Mouse (Mus musculus) midbrain, embryonic 16.5 days (tissue): Measurements from ENCODE around the gene Gm45713. TPM values are rescaled to one million over a fixed set of nuclear protein-coding genes. Genes with fewer than 3 reads are reported as not detected.
A peak's percentile ranks its signal among the peaks of the same experiment; 100 is the strongest.
"Not testable (repeated sequence)": the region's sequence is repeated elsewhere in the genome, so short reads cannot be mapped to it uniquely, and the experiment has no call there.

ENCODE experiments used
- ATAC-seq: fragments of 200-750 bp; cut with Nextera tagmentation; 2 replicates; pipeline ENCODE4 v1.8.0; 2017; ENCODE audit warnings: moderate TSS enrichment
- H3K27ac ChIP-seq: fragments of 300-500 bp; sonication (generic); 2 replicates; pipeline ENCODE4 v1.5.1; 2014; ENCODE audit warnings: mild to moderate bottlenecking, low read length, mixed read lengths
- H3K27me3 ChIP-seq: fragments of 300-500 bp; sonication (generic); 2 replicates; pipeline ENCODE4 v1.6.1; 2014; ENCODE audit warnings: low read depth, low read length, mixed read lengths; ENCODE audit not compliant: control insufficient read depth, insufficient read depth
- H3K36me3 ChIP-seq: fragments of 300-500 bp; sonication (generic); 2 replicates; pipeline ENCODE4 v1.6.1; 2014; ENCODE audit warnings: mild to moderate bottlenecking, low read length, moderate library complexity, mixed read lengths; ENCODE audit not compliant: control insufficient read depth, insufficient read depth
- H3K4me1 ChIP-seq: fragments of 300-500 bp; sonication (generic); 2 replicates; pipeline ENCODE4 v1.6.1; 2014; ENCODE audit warnings: mild to moderate bottlenecking, low read length, mixed read lengths; ENCODE audit not compliant: control insufficient read depth, insufficient read depth
- H3K4me2 ChIP-seq: fragments of 300-500 bp; sonication (generic); 2 replicates; pipeline ENCODE4 v1.6.1; 2014; ENCODE audit warnings: mild to moderate bottlenecking, low read length, mixed read lengths
- H3K4me3 ChIP-seq: fragments of 300-500 bp; sonication (generic); 2 replicates; pipeline ENCODE4 v1.5.1; 2014; ENCODE audit warnings: low read depth, mild to moderate bottlenecking, low read length, moderate library complexity, mixed read lengths
- H3K9ac ChIP-seq: fragments of 300-500 bp; sonication (generic); 2 replicates; pipeline ENCODE4 v1.6.1; 2014; ENCODE audit warnings: low read depth, low read length, mixed read lengths
- H3K9me3 ChIP-seq: fragments of 300-500 bp; sonication (generic); replicated peaks from 2 replicates; pipeline ENCODE4 v1.6.1; 2014; ENCODE audit warnings: mild to moderate bottlenecking, low read length, mixed read lengths; ENCODE audit not compliant: control insufficient read depth, poor library complexity, severe bottlenecking
- WGBS: fragments of 180-500 bp; shearing (Covaris S2); extraction: QIAGEN DNeasy Blood & Tissue Kit; methylation state at CpG from one replicate; pipeline ENCODE4 v1.1.7; 2014; 5-methylcytosine and 5-hydroxymethylcytosine counted together
- polyA plus RNA-seq: library from polyadenylated mRNA; unstranded; fragments of >200 nt; fragmentation: Nextera tagmentation; extraction: Ambion mirVana; gene quantifications from 2 replicates; pipeline ENCODE4 v1.2.1, GENCODE M21; 2015

The Gm45713 gene
- polyA plus RNA-seq, 1 experiment from 2014 or later = not detected

DNA sequence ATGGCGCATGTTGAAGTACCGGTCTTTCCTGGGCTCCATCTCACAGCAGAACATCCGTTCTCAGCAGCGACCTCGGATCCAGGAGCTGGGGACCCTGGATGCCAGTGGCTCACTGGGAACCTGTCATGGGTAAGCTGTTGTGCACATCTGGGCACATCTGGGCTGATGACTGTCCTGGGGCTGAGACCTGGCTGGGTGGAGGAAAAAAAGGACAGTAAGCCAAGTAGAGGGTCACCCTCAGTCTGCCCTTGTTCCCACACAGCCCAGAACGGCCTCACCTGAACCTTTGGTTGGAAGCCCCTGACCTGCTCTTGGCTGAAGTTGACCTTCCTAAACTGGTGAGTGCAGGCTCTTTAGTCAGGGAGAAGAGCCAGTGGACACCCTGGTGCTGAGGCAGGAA is 23.0 kb upstream of the Gm45713 start:
- Histone ChIP-seq H3K27ac (no peak overlapping the region), H3K4me1 (peaks cover 14% of the 10 kb centered on the region), H3K36me3 (peaks cover 13% of the 10 kb centered on the region), H3K9me3 (no peaks in the 10 kb centered on the region), H3K4me3 (no peak overlapping the region), H3K9ac (no peak overlapping the region), H3K4me2 (no peak overlapping the region), H3K27me3 (peaks cover 10% of the 10 kb centered on the region)
- 96% methylated on average over 6 of the region's 6 CpGs for WGBS
- no peak for ATAC-seq

GRCm38 (mm10) chr7:45157459-45157858 is 21.4 kb upstream of the Gm45713 start:
- Histone ChIP-seq H3K9me3 (no peaks in the 10 kb centered on the region), H3K4me2 (no peak overlapping the region), H3K27ac (no peak overlapping the region), H3K27me3 (no peaks in the 10 kb centered on the region), H3K36me3 (peaks cover 13% of the 10 kb centered on the region), H3K4me1 (peaks cover 15% of the 10 kb centered on the region), H3K9ac (no peak overlapping the region), H3K4me3 (no peak overlapping the region)
- no peak for ATAC-seq
- WGBS = 91% methylated on average over 14 of the region's 14 CpGs

GRCm38 (mm10) chr7:45156206-45156605 is 20.2 kb upstream of the Gm45713 start:
- H3K27me3 ChIP-seq = no peaks in the 10 kb centered on the region
- no peak overlapping the region for H3K4me3 ChIP-seq
- H3K4me2 ChIP-seq = no peak overlapping the region
- peaks cover 13% of the 10 kb centered on the region for H3K4me1 ChIP-seq
- peaks cover 13% of the 10 kb centered on the region for H3K36me3 ChIP-seq
- no peak overlapping the region for H3K9ac ChIP-seq
- no peaks in the 10 kb centered on the region for H3K9me3 ChIP-seq
- no peak for ATAC-seq
- H3K27ac ChIP-seq = no peak overlapping the region
- WGBS = 97% methylated on average over 15 of the region's 15 CpGs

- H3K4me3 ChIP-seq = no peak overlapping the region
- 81% methylated on average over 9 of the region's 9 CpGs for WGBS
- H3K9ac ChIP-seq = no peak overlapping the region
- no peaks in the 10 kb centered on the region for H3K9me3 ChIP-seq
- no peak overlapping the region for H3K27ac ChIP-seq
- H3K36me3 ChIP-seq = peaks cover 13% of the 10 kb centered on the region
- peak overlapping the region; percentile 57; the same call in 1 of the 2 replicates for H3K4me2 ChIP-seq
- H3K4me1 ChIP-seq = peaks cover 13% of the 10 kb centered on the region
- ATAC-seq = no peak
- H3K27me3 ChIP-seq = no peaks in the 10 kb centered on the region
These were observed 19.6 kb upstream of the Gm45713 start for GRCm38 (mm10) chr7:45155590-45155989.

DNA sequence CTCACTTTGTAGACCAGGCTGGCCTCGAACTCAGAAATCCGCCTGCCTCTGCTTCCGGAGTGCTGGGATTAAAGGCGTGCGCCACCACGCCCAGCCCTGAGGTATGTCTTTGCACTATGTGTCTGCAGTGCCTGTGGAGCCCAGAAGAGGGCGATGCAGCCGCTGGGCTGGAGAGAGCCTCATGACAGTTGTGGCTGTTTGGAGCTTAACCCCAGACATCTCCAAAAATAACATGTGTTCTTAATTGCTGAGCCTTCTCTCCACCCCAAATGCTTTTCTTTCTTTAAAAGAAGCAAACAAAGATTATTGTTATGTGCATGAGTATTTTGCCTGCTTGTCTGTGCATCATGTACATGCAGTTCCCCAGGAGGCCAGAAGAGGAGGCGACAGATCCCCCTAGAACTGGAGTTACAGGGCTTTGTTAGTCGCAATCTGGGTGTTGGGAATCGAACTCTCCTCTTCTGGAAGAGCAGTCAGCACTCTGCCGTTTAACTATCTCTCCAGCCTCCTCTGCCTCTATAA is 19.0 kb upstream of the Gm45713 start:
- H3K27ac ChIP-seq = peak overlapping the region; percentile 97
- peaks cover 13% of the 10 kb centered on the region for H3K4me1 ChIP-seq
- no peaks in the 10 kb centered on the region for H3K9me3 ChIP-seq
- H3K27me3 ChIP-seq = no peaks in the 10 kb centered on the region
- H3K9ac ChIP-seq = peak overlapping the region; percentile 33; the same call in 1 of the 2 replicates
- peak overlapping the region; percentile 57 for H3K4me2 ChIP-seq
- H3K4me3 ChIP-seq = peak overlapping the region; percentile 70
- peaks cover 9% of the 10 kb centered on the region for H3K36me3 ChIP-seq
- 78% methylated on average over 12 of the region's 12 CpGs for WGBS
- ATAC-seq = 0 out of 2 replicates have a peak, but pooled peaks have one; percentile 9

DNA sequence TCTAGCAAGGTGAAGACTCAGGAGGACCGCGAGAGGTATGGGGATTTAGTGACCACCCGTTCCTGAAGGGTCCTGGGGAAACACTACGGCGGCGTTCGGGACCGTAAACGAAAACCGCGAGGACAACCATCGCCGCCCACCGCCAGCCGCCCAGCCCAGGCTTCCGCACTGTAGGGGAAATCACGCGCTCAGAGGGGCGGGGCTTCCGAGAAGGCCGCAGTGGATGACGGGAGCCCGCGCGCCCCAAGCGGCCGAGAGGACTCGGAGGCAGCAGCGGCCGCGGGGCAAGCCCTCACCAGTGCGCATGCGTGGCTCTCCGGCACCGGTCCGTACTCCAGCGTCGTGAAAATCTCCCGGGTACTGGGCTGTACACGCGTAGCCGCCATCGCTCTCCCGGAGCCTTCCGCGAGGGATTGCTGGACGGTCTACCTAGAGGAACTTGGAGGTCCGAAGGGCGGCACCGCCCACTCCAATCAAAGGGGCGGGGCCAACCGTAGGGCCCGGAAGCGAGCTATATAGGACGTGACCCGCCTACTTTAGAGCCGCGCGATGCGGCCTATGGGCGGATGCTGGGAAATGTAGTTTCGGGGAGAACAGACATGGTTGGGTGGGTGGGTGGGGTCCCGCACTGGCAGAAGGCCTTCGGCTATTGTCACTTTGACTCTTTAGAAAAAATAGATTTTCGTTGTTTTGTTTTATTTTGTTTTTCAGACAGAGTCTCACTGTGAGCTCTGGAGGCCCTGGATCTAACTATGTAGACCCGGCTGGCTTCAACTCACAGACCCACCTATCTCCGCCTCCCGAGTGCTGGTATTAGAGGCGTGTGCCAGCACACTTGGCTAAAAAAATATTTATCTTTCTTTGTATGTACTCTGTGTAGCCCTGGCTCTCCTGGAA is 18.3 kb upstream of the Gm45713 start, which contains the start of the genes Pih1d1 and Aldh16a1:
Gene Pih1d1, plus strand, starts transcription at position 208 of the 897 bp plus-strand sequence.
Gene Aldh16a1, minus strand, starts transcription at position 489 of the 897 bp plus-strand sequence.
- Histone ChIP-seq H3K4me3 (peak within 1 kb of the TSS; percentile 70), H3K27me3 (no peaks in the 10 kb centered on the region), H3K4me2 (peak within 1 kb of the TSS; percentile 66), H3K9me3 (no peaks in the 10 kb centered on the region), H3K9ac (peak within 1 kb of the TSS; percentile 90), H3K27ac (peak within 1 kb of the TSS; percentile 97), H3K36me3 (peaks cover 9% of the 10 kb centered on the region), H3K4me1 (peaks cover 13% of the 10 kb centered on the region)
- ATAC-seq = peak; percentile 96
- 4% methylated on average over 69 of the region's 69 CpGs for WGBS

- Histone ChIP-seq H3K27ac (peak overlapping the region; percentile 97), H3K4me3 (peak overlapping the region; percentile 70), H3K36me3 (peaks cover 5% of the 10 kb centered on the region), H3K9me3 (no peaks in the 10 kb centered on the region), H3K4me2 (peak overlapping the region; percentile 66), H3K27me3 (no peaks in the 10 kb centered on the region), H3K9ac (peak overlapping the region; percentile 90), H3K4me1 (peaks cover 13% of the 10 kb centered on the region)
- peak; percentile 19; the same call in 1 of the 2 replicates for ATAC-seq
- 2% methylated on average over 5 of the region's 5 CpGs for WGBS
These were observed 17.6 kb upstream of the Gm45713 start for GRCm38 (mm10) chr7:45153586-45153985.

DNA sequence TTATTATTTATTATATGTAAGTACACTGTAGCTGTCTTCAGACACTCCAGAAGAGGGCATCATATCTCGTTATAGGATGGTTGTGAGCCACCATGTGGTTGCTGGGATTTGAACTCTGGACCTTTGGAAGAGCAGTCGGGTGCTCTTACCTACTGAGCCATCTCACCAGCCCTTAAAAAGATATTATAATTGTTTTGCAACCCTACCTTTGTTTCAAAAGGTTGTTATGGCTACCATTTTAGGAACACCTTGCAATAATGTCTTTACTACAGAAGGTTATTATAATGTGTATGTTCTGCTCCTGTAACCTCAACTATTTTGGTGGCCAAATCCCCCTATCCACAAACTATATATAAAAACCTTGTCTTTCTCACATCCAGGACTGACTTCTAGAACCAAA is 17.0 kb upstream of the Gm45713 start:
- H3K36me3 ChIP-seq, H3K9ac ChIP-seq, H3K27me3 ChIP-seq, ATAC-seq, H3K27ac ChIP-seq, H3K4me3 ChIP-seq, H3K9me3 ChIP-seq, H3K4me2 ChIP-seq: not testable (repeated sequence)
- 93% methylated on average over 2 of the region's 2 CpGs for WGBS
- H3K4me1 ChIP-seq = peaks cover 13% of the 10 kb centered on the region

DNA sequence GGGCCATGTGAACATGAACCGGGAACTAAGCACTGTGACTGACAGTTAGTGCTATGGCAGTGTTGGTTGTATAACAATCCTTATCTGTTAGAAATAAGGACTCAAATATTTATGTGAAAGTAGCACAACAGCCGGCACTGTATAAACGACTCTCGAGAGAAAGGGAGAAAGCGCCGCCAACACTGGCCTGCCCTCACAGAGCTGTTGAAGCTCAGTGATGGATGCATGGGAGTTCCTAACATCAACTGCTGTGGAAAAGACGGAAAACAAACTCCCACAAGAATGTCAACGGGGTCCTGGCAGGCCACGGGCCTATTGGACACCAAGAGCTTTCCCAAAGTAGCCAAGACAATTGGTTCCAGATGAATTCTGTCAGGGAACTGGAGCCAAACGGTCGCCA is 15.3 kb upstream of the Gm45713 start:
- Histone ChIP-seq H3K9me3 (no peaks in the 10 kb centered on the region), H3K4me2 (no peak overlapping the region), H3K9ac (no peak overlapping the region), H3K27me3 (no peaks in the 10 kb centered on the region), H3K4me3 (no peak overlapping the region), H3K36me3 (no peaks in the 10 kb centered on the region), H3K4me1 (peaks cover 13% of the 10 kb centered on the region), H3K27ac (no peak overlapping the region)
- 72% methylated on average over 11 of the region's 11 CpGs for WGBS
- no peak for ATAC-seq
